Mouse (Mus musculus): ENCODE results near the gene 9430097D07Rik. TPM values are rescaled to one million over a fixed set of nuclear protein-coding genes. Genes with fewer than 3 reads are reported as not detected.

9430097D07Rik gene
- polyA plus RNA-seq, 1 experiment from 2014 or later: 0.30 TPM

DNA sequence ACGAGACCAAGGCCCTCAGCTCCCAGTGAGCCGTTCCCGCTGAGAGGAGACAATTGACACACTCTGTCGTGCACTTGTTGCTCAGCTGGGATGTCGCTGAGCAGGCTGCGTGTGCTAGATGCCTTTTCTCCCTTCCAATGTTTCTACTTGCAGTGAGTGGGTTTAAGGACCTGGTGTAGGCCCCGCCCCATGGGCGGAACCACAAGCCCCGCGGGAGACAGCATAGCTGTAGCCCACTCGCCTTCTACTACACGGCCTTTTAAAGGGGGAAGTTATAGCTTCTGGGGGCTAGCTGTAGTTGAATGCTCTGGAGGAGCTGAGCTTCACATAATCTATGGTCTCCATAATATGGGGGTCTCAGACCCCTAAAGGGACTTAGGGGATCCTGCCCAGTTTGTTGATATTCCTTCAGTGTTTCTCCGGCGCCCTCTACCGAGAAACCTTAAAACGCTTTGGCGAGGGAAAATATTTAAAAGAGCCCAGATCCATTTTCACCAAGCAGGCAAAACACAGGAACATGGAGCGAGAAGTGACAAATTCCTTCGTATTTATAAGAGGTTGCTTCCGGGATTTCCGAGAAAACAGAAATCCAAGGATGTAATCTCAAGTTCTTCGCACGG is 35.2 kb upstream of the 9430097D07Rik start:
- ATAC-seq (no peak), DNase-seq (ENCODE audit: low spot score) (peak; percentile 65)
- Histone ChIP-seq H3K4me2 (ENCODE audit: low read length) (peak overlapping the region; percentile 52), H3K27ac (ENCODE audit: low read depth, low read length) (no peak overlapping the region), H3K27me3 (replicated peaks; ENCODE audit: control insufficient read depth, insufficient read depth, low read length) (no peaks in the 10 kb centered on the region), H3K9me3 (replicated peaks; ENCODE audit: control insufficient read depth, low read length) (no peaks in the 10 kb centered on the region), H3K4me1 (ENCODE audit: control insufficient read depth, insufficient read depth, low read length) (peaks cover 2% of the 10 kb centered on the region; the same call in 1 of the 2 replicates), H3K36me3 (ENCODE audit: control insufficient read depth, insufficient read depth, low read length) (peaks cover 6% of the 10 kb centered on the region; the same call in 1 of the 2 replicates), H3K4me3 (ENCODE audit: low read depth, low read length) (peak overlapping the region; percentile 27), H3K9ac (ENCODE audit: low read length) (0 out of 2 replicates have a peak overlapping the region, but pooled peaks have one; percentile 40)
- 16% methylated on average over 23 of the region's 23 CpGs for WGBS

- H3K27me3 ChIP-seq (replicated peaks; ENCODE audit: control insufficient read depth, insufficient read depth, low read length): no peaks in the 10 kb centered on the region
- ATAC-seq (no peak), DNase-seq (ENCODE audit: low spot score) (no peak)
- H3K4me2 ChIP-seq (ENCODE audit: low read length): peak overlapping the region; percentile 30
- no peaks in the 10 kb centered on the region for H3K36me3 ChIP-seq (ENCODE audit: control insufficient read depth, insufficient read depth, low read length)
- no peak overlapping the region for H3K27ac ChIP-seq (ENCODE audit: low read depth, low read length)
- WGBS: 45% methylated on average over 18 of the region's 18 CpGs
- H3K9ac ChIP-seq (ENCODE audit: low read length): no peak overlapping the region; the same call in 1 of the 2 replicates
- H3K9me3 ChIP-seq (replicated peaks; ENCODE audit: control insufficient read depth, low read length): no peaks in the 10 kb centered on the region
- H3K4me3 ChIP-seq (ENCODE audit: low read depth, low read length): no peak overlapping the region
- peaks cover 2% of the 10 kb centered on the region; the same call in 1 of the 2 replicates for H3K4me1 ChIP-seq (ENCODE audit: control insufficient read depth, insufficient read depth, low read length)
Measured at GRCm38 (mm10) chr2:32608778-32609435, 33.4 kb upstream of the 9430097D07Rik start.

GRCm38 (mm10) chr2:32608141-32608777 is 32.8 kb upstream of the 9430097D07Rik start:
- 11% methylated on average over 25 of the region's 25 CpGs for WGBS
- peak; percentile 41 for DNase-seq (ENCODE audit: low spot score)
- H3K4me1 ChIP-seq (ENCODE audit: control insufficient read depth, insufficient read depth, low read length): peaks cover 2% of the 10 kb centered on the region; the same call in 1 of the 2 replicates
- peak overlapping the region; percentile 72; the same call in 1 of the 2 replicates for H3K4me3 ChIP-seq (ENCODE audit: low read depth, low read length)
- ATAC-seq: peak; percentile 22; the same call in 1 of the 2 replicates
- no peak overlapping the region; the same call in 1 of the 2 replicates for H3K9ac ChIP-seq (ENCODE audit: low read length)
- no peaks in the 10 kb centered on the region for H3K9me3 ChIP-seq (replicated peaks; ENCODE audit: control insufficient read depth, low read length)
- no peaks in the 10 kb centered on the region for H3K27me3 ChIP-seq (replicated peaks; ENCODE audit: control insufficient read depth, insufficient read depth, low read length)
- no peak overlapping the region for H3K27ac ChIP-seq (ENCODE audit: low read depth, low read length)
- peak overlapping the region; percentile 30 for H3K4me2 ChIP-seq (ENCODE audit: low read length)
- H3K36me3 ChIP-seq (ENCODE audit: control insufficient read depth, insufficient read depth, low read length): no peaks in the 10 kb centered on the region

GRCm38 (mm10) chr2:32607262-32607947 is 31.9 kb upstream of the 9430097D07Rik start:
- peak overlapping the region; percentile 79 for H3K9ac ChIP-seq (ENCODE audit: low read length)
- no peaks in the 10 kb centered on the region for H3K36me3 ChIP-seq (ENCODE audit: control insufficient read depth, insufficient read depth, low read length)
- peak overlapping the region; percentile 72 for H3K4me3 ChIP-seq (ENCODE audit: low read depth, low read length)
- 7% methylated on average over 32 of the region's 34 CpGs for WGBS
- no peak overlapping the region for H3K27ac ChIP-seq (ENCODE audit: low read depth, low read length)
- H3K9me3 ChIP-seq (replicated peaks; ENCODE audit: control insufficient read depth, low read length): no peaks in the 10 kb centered on the region
- peaks cover 2% of the 10 kb centered on the region; the same call in 1 of the 2 replicates for H3K4me1 ChIP-seq (ENCODE audit: control insufficient read depth, insufficient read depth, low read length)
- peak overlapping the region; percentile 89 for H3K4me2 ChIP-seq (ENCODE audit: low read length)
- DNase-seq (ENCODE audit: low spot score) (peak; percentile 43), ATAC-seq (peak; percentile 33)
- no peaks in the 10 kb centered on the region for H3K27me3 ChIP-seq (replicated peaks; ENCODE audit: control insufficient read depth, insufficient read depth, low read length)

GRCm38 (mm10) chr2:32606161-32607142 is 31.0 kb upstream of the 9430097D07Rik start:
- Histone ChIP-seq H3K4me1 (ENCODE audit: control insufficient read depth, insufficient read depth, low read length) (peaks cover 2% of the 10 kb centered on the region; the same call in 1 of the 2 replicates), H3K27me3 (replicated peaks; ENCODE audit: control insufficient read depth, insufficient read depth, low read length) (no peaks in the 10 kb centered on the region), H3K36me3 (ENCODE audit: control insufficient read depth, insufficient read depth, low read length) (no peaks in the 10 kb centered on the region), H3K4me3 (ENCODE audit: low read depth, low read length) (peak overlapping the region; percentile 72), H3K9me3 (replicated peaks; ENCODE audit: control insufficient read depth, low read length) (no peaks in the 10 kb centered on the region), H3K27ac (ENCODE audit: low read depth, low read length) (no peak overlapping the region), H3K4me2 (ENCODE audit: low read length) (peak overlapping the region; percentile 89), H3K9ac (ENCODE audit: low read length) (peak overlapping the region; percentile 79)
- ATAC-seq (peak; percentile 88), DNase-seq (ENCODE audit: low spot score) (peak; percentile 88)
- WGBS: 13% methylated on average over 47 of the region's 55 CpGs

GRCm38 (mm10) chr2:32604631-32605030 is 29.1 kb upstream of the 9430097D07Rik start:
- no peaks in the 10 kb centered on the region for H3K4me1 ChIP-seq (ENCODE audit: control insufficient read depth, insufficient read depth, low read length)
- DNase-seq (ENCODE audit: low spot score) (no peak), ATAC-seq (no peak)
- H3K27ac ChIP-seq (ENCODE audit: low read depth, low read length): no peak overlapping the region
- no peak overlapping the region for H3K9ac ChIP-seq (ENCODE audit: low read length)
- 49% methylated on average over 10 of the region's 10 CpGs for WGBS
- H3K36me3 ChIP-seq (ENCODE audit: control insufficient read depth, insufficient read depth, low read length): no peaks in the 10 kb centered on the region
- H3K27me3 ChIP-seq (replicated peaks; ENCODE audit: control insufficient read depth, insufficient read depth, low read length): no peaks in the 10 kb centered on the region
- no peak overlapping the region for H3K4me2 ChIP-seq (ENCODE audit: low read length)
- H3K4me3 ChIP-seq (ENCODE audit: low read depth, low read length): no peak overlapping the region
- H3K9me3 ChIP-seq (replicated peaks; ENCODE audit: control insufficient read depth, low read length): no peaks in the 10 kb centered on the region

DNA sequence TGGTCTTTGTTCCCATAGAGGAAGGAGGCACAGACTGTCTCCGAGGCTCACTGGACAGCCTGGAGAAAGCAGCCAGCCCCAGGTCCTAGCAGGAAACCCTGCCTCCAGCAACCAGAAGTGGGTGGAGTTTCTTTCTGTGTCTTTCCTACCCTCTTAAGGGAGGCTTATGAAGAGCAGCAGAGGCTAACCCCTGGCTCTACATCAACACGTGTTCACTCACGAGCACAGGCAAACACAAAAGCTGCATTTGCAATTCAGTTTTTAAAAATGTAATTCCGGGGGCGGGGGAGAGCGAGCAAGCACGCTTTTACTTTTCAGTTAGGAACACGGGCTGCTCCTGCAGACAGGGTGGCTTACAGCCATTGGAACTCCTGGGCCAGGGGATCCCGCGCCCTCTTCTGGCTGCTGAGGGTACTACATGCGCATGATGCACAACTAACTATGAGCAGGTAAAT is 27.1 kb upstream of the 9430097D07Rik start:
- 0% methylated on average over 11 of the region's 11 CpGs for WGBS
- H3K4me3 ChIP-seq (ENCODE audit: low read depth, low read length): peak overlapping the region; percentile 13; the same call in 1 of the 2 replicates
- H3K9ac ChIP-seq (ENCODE audit: low read length): no peak overlapping the region
- no peaks in the 10 kb centered on the region for H3K9me3 ChIP-seq (replicated peaks; ENCODE audit: control insufficient read depth, low read length)
- ATAC-seq (peak; percentile 51; the same call in 1 of the 2 replicates), DNase-seq (ENCODE audit: low spot score) (peak; percentile 76)
- peak overlapping the region; percentile 39 for H3K4me2 ChIP-seq (ENCODE audit: low read length)
- H3K36me3 ChIP-seq (ENCODE audit: control insufficient read depth, insufficient read depth, low read length): no peaks in the 10 kb centered on the region
- H3K27me3 ChIP-seq (replicated peaks; ENCODE audit: control insufficient read depth, insufficient read depth, low read length): no peaks in the 10 kb centered on the region
- H3K4me1 ChIP-seq (ENCODE audit: control insufficient read depth, insufficient read depth, low read length): no peaks in the 10 kb centered on the region
- H3K27ac ChIP-seq (ENCODE audit: low read depth, low read length): no peak overlapping the region
